Mouse (Mus musculus): ENCODE measurements at regions not wholly inside any gene's neighbourhood (a gene's known extent, or its start where the extent isn't known, plus 50 kb on each side); places are given as distances from the start of the nearest gene placed in this dataset.

DNA sequence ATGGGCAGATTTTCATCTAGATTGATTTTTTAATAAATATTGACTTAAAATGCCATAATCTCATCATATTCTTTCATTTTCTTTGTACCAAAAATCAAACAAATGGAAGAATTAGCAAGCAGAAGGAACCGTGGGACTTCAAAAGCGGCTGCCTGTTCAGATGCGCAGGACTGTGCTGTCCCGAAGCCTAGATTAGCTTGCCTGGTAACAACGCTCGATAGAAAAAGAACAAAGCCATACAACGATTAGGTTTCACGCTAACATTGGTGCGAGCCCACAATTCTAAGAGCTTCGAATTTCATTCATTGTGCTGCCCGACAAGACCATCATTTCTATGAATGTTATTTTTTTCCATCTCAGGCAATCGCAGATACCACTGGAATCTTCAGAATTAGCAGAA is 262.1 kb upstream of the Irx5 start:
- TF ChIP-seq E2F4 (IDR thresholded peaks at IDR 0.05; ENCODE audit: insufficient read depth) (no peak), POLR2A (IDR thresholded peaks at IDR 0.05; ENCODE audit: insufficient read length, low read depth) (no peak), USF1 (IDR thresholded peaks at IDR 0.05; ENCODE audit: low read depth) (no peak), MYOD1 (IDR thresholded peaks at IDR 0.05; ENCODE audit: control insufficient read depth in 1 of 3, insufficient read length in 2 of 3, low read depth in 2 of 3) (no peak), MYOG (IDR thresholded peaks at IDR 0.05; ENCODE audit: control insufficient read depth in 1 of 3, insufficient read depth in 1 of 3, insufficient read length in 2 of 3, low read depth in 2 of 3) (no peak), POLR2AphosphoS2 (IDR thresholded peaks at IDR 0.05; ENCODE audit: insufficient read length, low read depth) (no peak), TCF12 (IDR thresholded peaks at IDR 0.05; ENCODE audit: insufficient read depth, poor library complexity, severe bottlenecking) (no peak), CEBPB (IDR thresholded peaks at IDR 0.05; ENCODE audit: insufficient read depth, poor library complexity, severe bottlenecking) (no peak)
